Mouse (Mus musculus): Measurements from ENCODE around the gene Ap1s3. TPM values are rescaled to one million over a fixed set of nuclear protein-coding genes. Genes with fewer than 3 reads are reported as not detected.

Ap1s3 gene
- polyA plus RNA-seq, 1 experiment from 2014 or later = 0.81 TPM

- WGBS = 33% methylated on average over 1 of the region's 1 CpGs
- Histone ChIP-seq H3K9me3 (no peaks in the 10 kb centered on the region), H3K4me1 (0 out of 2 replicates have a peak, but pooled peaks cover 2% of the 10 kb centered on the region), H3K27ac (no peak overlapping the region), H3K9ac (no peak overlapping the region), H3K4me3 (no peak overlapping the region), H3K27me3 (no peaks in the 10 kb centered on the region), H3K36me3 (no peaks in the 10 kb centered on the region), H3K4me2 (no peak overlapping the region)
- no peak for ATAC-seq (ENCODE audit: insufficient number of reproducible peaks, low FRiP score, low TSS enrichment, low read depth)
Measured at GRCm38 (mm10) chr1:79657411-79657810, 14.4 kb downstream of the Ap1s3 start.

GRCm38 (mm10) chr1:79655819-79656555 is 15.8 kb downstream of the Ap1s3 start:
- Histone ChIP-seq H3K36me3 (no peaks in the 10 kb centered on the region), H3K27ac (no peak overlapping the region), H3K9ac (no peak overlapping the region), H3K9me3 (no peaks in the 10 kb centered on the region), H3K4me3 (no peak overlapping the region), H3K4me2 (no peak overlapping the region), H3K4me1 (0 out of 2 replicates have a peak, but pooled peaks cover 2% of the 10 kb centered on the region), H3K27me3 (no peaks in the 10 kb centered on the region)
- WGBS = 51% methylated on average over 4 of the region's 4 CpGs
- ATAC-seq (ENCODE audit: insufficient number of reproducible peaks, low FRiP score, low TSS enrichment, low read depth) = no peak

- 0 out of 2 replicates have a peak, but pooled peaks cover 2% of the 10 kb centered on the region for H3K4me1 ChIP-seq
- no peaks in the 10 kb centered on the region for H3K9me3 ChIP-seq
- no peak overlapping the region for H3K4me3 ChIP-seq
- H3K27ac ChIP-seq = no peak overlapping the region
- H3K9ac ChIP-seq = no peak overlapping the region
- 87% methylated on average over 2 of the region's 2 CpGs for WGBS
- no peaks in the 10 kb centered on the region for H3K27me3 ChIP-seq
- no peak overlapping the region for H3K4me2 ChIP-seq
- ATAC-seq (ENCODE audit: insufficient number of reproducible peaks, low FRiP score, low TSS enrichment, low read depth) = no peak
- H3K36me3 ChIP-seq = no peaks in the 10 kb centered on the region
Measured at GRCm38 (mm10) chr1:79654948-79655347, 16.8 kb downstream of the Ap1s3 start.

GRCm38 (mm10) chr1:79643411-79644110 is 28.2 kb downstream of the Ap1s3 start:
- no peaks in the 10 kb centered on the region for H3K4me1 ChIP-seq

GRCm38 (mm10) chr1:79642680-79643079 is 29.1 kb downstream of the Ap1s3 start:
- no peak for ATAC-seq (ENCODE audit: insufficient number of reproducible peaks, low FRiP score, low TSS enrichment, low read depth)
- no peak overlapping the region for H3K27ac ChIP-seq
- no peaks in the 10 kb centered on the region for H3K4me1 ChIP-seq
- H3K9ac ChIP-seq = no peak overlapping the region
- no peaks in the 10 kb centered on the region for H3K27me3 ChIP-seq
- H3K4me2 ChIP-seq = no peak overlapping the region
- no peaks in the 10 kb centered on the region for H3K9me3 ChIP-seq
- no peak overlapping the region for H3K4me3 ChIP-seq
- H3K36me3 ChIP-seq = no peaks in the 10 kb centered on the region
- 88% methylated on average over 3 of the region's 3 CpGs for WGBS

More at GRCm38 (mm10) chr1:79643411-79644110, 28.2 kb downstream of the Ap1s3 start:
- no peak for ATAC-seq (ENCODE audit: insufficient number of reproducible peaks, low FRiP score, low TSS enrichment, low read depth)
- WGBS = 79% methylated on average over 6 of the region's 6 CpGs
- Histone ChIP-seq H3K9me3 (no peaks in the 10 kb centered on the region), H3K27ac (no peak overlapping the region), H3K27me3 (no peaks in the 10 kb centered on the region), H3K9ac (no peak overlapping the region), H3K4me3 (no peak overlapping the region), H3K36me3 (no peaks in the 10 kb centered on the region), H3K4me2 (no peak overlapping the region)

- Histone ChIP-seq H3K4me3 (no peak overlapping the region), H3K4me2 (no peak overlapping the region), H3K9ac (no peak overlapping the region), H3K27ac (no peak overlapping the region), H3K36me3 (no peaks in the 10 kb centered on the region), H3K9me3 (no peaks in the 10 kb centered on the region), H3K4me1 (no peaks in the 10 kb centered on the region), H3K27me3 (no peaks in the 10 kb centered on the region)
- WGBS = 84% methylated on average over 6 of the region's 6 CpGs
- ATAC-seq (ENCODE audit: insufficient number of reproducible peaks, low FRiP score, low TSS enrichment, low read depth) = no peak
Measured at GRCm38 (mm10) chr1:79641355-79641754, 30.4 kb downstream of the Ap1s3 start.

- WGBS = 72% methylated on average over 7 of the region's 7 CpGs
- Histone ChIP-seq H3K27ac (no peak overlapping the region), H3K4me2 (no peak overlapping the region), H3K4me3 (no peak overlapping the region), H3K4me1 (no peaks in the 10 kb centered on the region), H3K9ac (no peak overlapping the region), H3K9me3 (no peaks in the 10 kb centered on the region), H3K27me3 (no peaks in the 10 kb centered on the region), H3K36me3 (no peaks in the 10 kb centered on the region)
- ATAC-seq (ENCODE audit: insufficient number of reproducible peaks, low FRiP score, low TSS enrichment, low read depth) = no peak
Measured at GRCm38 (mm10) chr1:79640151-79640550, 31.6 kb downstream of the Ap1s3 start.

GRCm38 (mm10) chr1:79639683-79640082 is 32.1 kb downstream of the Ap1s3 start:
- no peak overlapping the region for H3K9ac ChIP-seq
- WGBS = 67% methylated on average over 5 of the region's 5 CpGs
- H3K27ac ChIP-seq = no peak overlapping the region
- H3K4me1 ChIP-seq = no peaks in the 10 kb centered on the region
- no peaks in the 10 kb centered on the region for H3K9me3 ChIP-seq
- no peak overlapping the region for H3K4me2 ChIP-seq
- no peaks in the 10 kb centered on the region for H3K27me3 ChIP-seq
- ATAC-seq (ENCODE audit: insufficient number of reproducible peaks, low FRiP score, low TSS enrichment, low read depth) = no peak
- no peak overlapping the region for H3K4me3 ChIP-seq
- no peaks in the 10 kb centered on the region for H3K36me3 ChIP-seq

- Histone ChIP-seq H3K4me3 (no peak overlapping the region), H3K4me1 (no peaks in the 10 kb centered on the region), H3K4me2 (no peak overlapping the region), H3K9me3 (no peaks in the 10 kb centered on the region), H3K27ac (no peak overlapping the region), H3K9ac (no peak overlapping the region), H3K27me3 (no peaks in the 10 kb centered on the region), H3K36me3 (no peaks in the 10 kb centered on the region)
- WGBS = 76% methylated on average over 6 of the region's 6 CpGs
- no peak for ATAC-seq (ENCODE audit: insufficient number of reproducible peaks, low FRiP score, low TSS enrichment, low read depth)
Measured at GRCm38 (mm10) chr1:79639107-79639506, 32.7 kb downstream of the Ap1s3 start.

GRCm38 (mm10) chr1:79637768-79638167 is 34.0 kb downstream of the Ap1s3 start:
- WGBS = 92% methylated on average over 2 of the region's 2 CpGs
- Histone ChIP-seq H3K27ac (no peak overlapping the region), H3K36me3 (no peaks in the 10 kb centered on the region), H3K27me3 (no peaks in the 10 kb centered on the region), H3K4me3 (no peak overlapping the region), H3K4me2 (no peak overlapping the region), H3K9me3 (no peaks in the 10 kb centered on the region), H3K9ac (no peak overlapping the region), H3K4me1 (no peaks in the 10 kb centered on the region)
- no peak for ATAC-seq (ENCODE audit: insufficient number of reproducible peaks, low FRiP score, low TSS enrichment, low read depth)

- no peak overlapping the region for H3K27ac ChIP-seq
- no peaks in the 10 kb centered on the region for H3K4me1 ChIP-seq
- no peaks in the 10 kb centered on the region for H3K9me3 ChIP-seq
- H3K4me3 ChIP-seq = no peak overlapping the region
- H3K4me2 ChIP-seq = no peak overlapping the region
- H3K36me3 ChIP-seq = no peaks in the 10 kb centered on the region
- H3K9ac ChIP-seq = no peak overlapping the region
- H3K27me3 ChIP-seq = no peaks in the 10 kb centered on the region
- ATAC-seq (ENCODE audit: insufficient number of reproducible peaks, low FRiP score, low TSS enrichment, low read depth) = no peak
- WGBS = 87% methylated on average over 4 of the region's 4 CpGs
Measured at GRCm38 (mm10) chr1:79631521-79631920, 40.3 kb downstream of the Ap1s3 start.

GRCm38 (mm10) chr1:79629726-79630125 is 42.0 kb downstream of the Ap1s3 start:
- Histone ChIP-seq H3K9ac (no peak overlapping the region), H3K4me1 (no peaks in the 10 kb centered on the region), H3K4me2 (no peak overlapping the region), H3K27me3 (no peaks in the 10 kb centered on the region), H3K27ac (no peak overlapping the region), H3K9me3 (no peaks in the 10 kb centered on the region), H3K36me3 (no peaks in the 10 kb centered on the region), H3K4me3 (no peak overlapping the region)
- WGBS = 65% methylated on average over 5 of the region's 5 CpGs
- ATAC-seq (ENCODE audit: insufficient number of reproducible peaks, low FRiP score, low TSS enrichment, low read depth) = no peak

Data from limb, embryonic 15.5 days (tissue).